Mouse (Mus musculus): ENCODE data around the gene Olig3. TPM values are rescaled to one million over a fixed set of nuclear protein-coding genes. Genes with fewer than 3 reads are reported as not detected.
"Not testable (repeated sequence)": the region's sequence is repeated elsewhere in the genome, so short reads cannot be mapped to it uniquely, and the experiment has no call there.

The Olig3 gene
- polyA plus RNA-seq, 2 experiments from 2014 or later = not detected

GRCm38 (mm10) chr10:19361539-19362293, 5.4 kb downstream of the Olig3 start:
- ATAC-seq = no peak

GRCm38 (mm10) chr10:19362294-19362590, 5.9 kb downstream of the Olig3 start:
- no peak for ATAC-seq

- no peak for ATAC-seq
Observed at GRCm38 (mm10) chr10:19362861-19363260, 6.5 kb downstream of the Olig3 start.

- no peak for ATAC-seq
Observed at GRCm38 (mm10) chr10:19363365-19363764, 7.0 kb downstream of the Olig3 start.

GRCm38 (mm10) chr10:19369143-19369542, 12.8 kb downstream of the Olig3 start:
- no peak for ATAC-seq

GRCm38 (mm10) chr10:19370146-19370545, 13.8 kb downstream of the Olig3 start:
- no peak for ATAC-seq

- ATAC-seq = no peak
Observed at GRCm38 (mm10) chr10:19372263-19372662, 15.9 kb downstream of the Olig3 start.

- no peak for ATAC-seq
Observed at GRCm38 (mm10) chr10:19373797-19374196, 17.5 kb downstream of the Olig3 start.

GRCm38 (mm10) chr10:19374311-19374710, 18.0 kb downstream of the Olig3 start:
- ATAC-seq = no peak

- no peak for ATAC-seq
Observed at GRCm38 (mm10) chr10:19375838-19376237, 19.5 kb downstream of the Olig3 start.

GRCm38 (mm10) chr10:19380971-19381370, 24.6 kb downstream of the Olig3 start:
- ATAC-seq = not testable (repeated sequence)

- no peak for ATAC-seq
Observed at GRCm38 (mm10) chr10:19384176-19384575, 27.8 kb downstream of the Olig3 start.

GRCm38 (mm10) chr10:19391819-19392218, 35.5 kb downstream of the Olig3 start:
- ATAC-seq = peak; percentile 61

- no peak for ATAC-seq
Observed at GRCm38 (mm10) chr10:19396485-19397137, 40.3 kb downstream of the Olig3 start.

GRCm38 (mm10) chr10:19397396-19397795, 41.1 kb downstream of the Olig3 start:
- ATAC-seq = no peak

GRCm38 (mm10) chr10:19401136-19401535, 44.8 kb downstream of the Olig3 start:
- ATAC-seq = no peak

GRCm38 (mm10) chr10:19404401-19404800, 48.1 kb downstream of the Olig3 start:
- no peak for ATAC-seq

GRCm38 (mm10) chr10:19405959-19406358, 49.6 kb downstream of the Olig3 start:
- peak; percentile 59 for ATAC-seq

- ATAC-seq = no peak
Observed at GRCm38 (mm10) chr10:19407168-19407567, 50.8 kb downstream of the Olig3 start.

Other genes starting within 250 kb of the Olig3 start
- 100 to 1,000 TPM; 280 to 446 TPM for gene Ifngr1, start 235.4 kb downstream of the Olig3 start, polyA plus RNA-seq (2017; shearing (Covaris generic))